Mouse (Mus musculus) bone marrow, adult 2 months (tissue): ENCODE results near the gene Wif1.

ENCODE experiments used
- CTCF ChIP-seq: fragments of 200-500 bp; IDR thresholded peaks from 2 replicates; pipeline ENCODE4 v1.5.1; 2011; ENCODE audit warnings: low read length, control low read depth; ENCODE audit not compliant: control insufficient read depth, insufficient read depth
- POLR2A ChIP-seq: fragments of 200-500 bp; IDR thresholded peaks from 2 replicates; pipeline ENCODE4 v1.6.1; 2011; ENCODE audit warnings: low read depth, mild to moderate bottlenecking, control low read depth, low read length, borderline replicate concordance; ENCODE audit not compliant: control insufficient read depth

GRCm38 (mm10) chr10:121090006-121090405 is 56.2 kb downstream of the Wif1 start:
- TF ChIP-seq CTCF: no peak
- TF ChIP-seq POLR2A: no peak
